Mouse (Mus musculus) thymus, postnatal 25 days (tissue): ENCODE measurements around the gene Atn1.

Experiments
- DNase-seq: peaks from one replicate; pipeline ENCODE4 v3.0.0; 2022

Gene Atn1

GRCm38 (mm10) chr6:124767920-124768703 lies 11.8 kb upstream of the Atn1 start:
- no peak for DNase-seq

GRCm38 (mm10) chr6:124767536-124767919 lies 11.2 kb upstream of the Atn1 start:
- no peak for DNase-seq

GRCm38 (mm10) chr6:124765951-124766350 lies 9.6 kb upstream of the Atn1 start:
- no peak for DNase-seq

GRCm38 (mm10) chr6:124759259-124759658 lies 2.9 kb upstream of the Atn1 start:
- DNase-seq: peak; percentile 87

- DNase-seq: no peak
These were observed 2.5 kb upstream of the Atn1 start for GRCm38 (mm10) chr6:124758849-124759232.

GRCm38 (mm10) chr6:124757909-124758848 lies 1.9 kb upstream of the Atn1 start:
- DNase-seq: no peak

GRCm38 (mm10) chr6:124757351-124757880 lies 1.1 kb upstream of the Atn1 start:
- no peak for DNase-seq

- DNase-seq: peak; percentile 62
These were observed 477 bp upstream of the Atn1 start for GRCm38 (mm10) chr6:124756652-124757350.

GRCm38 (mm10) chr6:124755306-124755705 lies 1.0 kb downstream of the Atn1 start:
- no peak for DNase-seq

- no peak for DNase-seq
These were observed 2.5 kb downstream of the Atn1 start for GRCm38 (mm10) chr6:124753861-124754260.

GRCm38 (mm10) chr6:124750405-124750804 lies 5.9 kb downstream of the Atn1 start:
- peak; percentile 27 for DNase-seq

GRCm38 (mm10) chr6:124746654-124747632 lies 9.4 kb downstream of the Atn1 start:
- no peak for DNase-seq

GRCm38 (mm10) chr6:124746296-124746605 lies 10.1 kb downstream of the Atn1 start:
- DNase-seq: no peak

- DNase-seq: peak; percentile 95
These were observed 10.6 kb downstream of the Atn1 start for GRCm38 (mm10) chr6:124745490-124746295.

- DNase-seq: no peak
These were observed 11.5 kb downstream of the Atn1 start for GRCm38 (mm10) chr6:124744755-124745321.

- no peak for DNase-seq
These were observed 12.7 kb downstream of the Atn1 start for GRCm38 (mm10) chr6:124743647-124744046.

GRCm38 (mm10) chr6:124742839-124743514 lies 13.3 kb downstream of the Atn1 start:
- DNase-seq: no peak

- DNase-seq: no peak
These were observed 14.5 kb downstream of the Atn1 start for GRCm38 (mm10) chr6:124741842-124742241.

- peak; percentile 91 for DNase-seq
These were observed 15.2 kb downstream of the Atn1 start, which contains the start of gene Grcc10 for GRCm38 (mm10) chr6:124740888-124741761. Gene Grcc10, minus strand, starts transcription at chr6:124741374.
